ENCODE assay signal across 18 mouse cellular contexts in genomic region chr1:44803594-44804372, GRCm38 (mm10).
DNase-seq lines count a peak whose midpoint lies in the region; ATAC-seq and TF ChIP-seq lines count a peak whose summit lies in the region.
"Had no signal": no experiment of that assay in that cellular context is flagged by ENCODE, and none has a peak within 500 bp of the region (broad histone marks: within the 10 kb centered on the region; RNA-seq: fewer than 3 reads in every experiment).

No protein-coding gene starts in this region.

- no peaks in the 10 kb centered on the region for H3K27me3 ChIP-seq in midbrain, postnatal 0 days (ENCODE audit: insufficient read depth, low read length)
- H3K27me3 ChIP-seq in midbrain, embryonic 14.5 days (ENCODE audit: control insufficient read depth, insufficient read depth, low read length), result no peaks in the 10 kb centered on the region
- H3K27me3 ChIP-seq: embryonic facial prominence, embryonic 13.5 days; forebrain, embryonic 12.5 days; heart, embryonic 15.5 days; midbrain, embryonic 12.5 days had no signal

- TF ChIP-seq CTCF in midbrain, postnatal 0 days (IDR thresholded peaks at IDR 0.05), result no peak

- no peak overlapping the region for H3K4me3 ChIP-seq in midbrain, postnatal 0 days (ENCODE audit: low read depth, low read length)
- no peak overlapping the region for H3K4me3 ChIP-seq in midbrain, embryonic 14.5 days (replicated peaks; ENCODE audit: low read depth, low read length)
- H3K4me3 ChIP-seq: embryonic facial prominence, embryonic 13.5 days; forebrain, embryonic 12.5 days; heart, embryonic 15.5 days; midbrain, embryonic 12.5 days had no signal

- no peak for ATAC-seq in midbrain, postnatal 0 days (ENCODE audit: low FRiP score)
- no peak for ATAC-seq in midbrain, embryonic 14.5 days (ENCODE audit: low FRiP score, low TSS enrichment)

- no peaks in the 10 kb centered on the region for H3K9me3 ChIP-seq in midbrain, postnatal 0 days (ENCODE audit: low read length)
- no peaks in the 10 kb centered on the region for H3K9me3 ChIP-seq in midbrain, embryonic 14.5 days (ENCODE audit: control insufficient read depth, low read length)
- H3K9me3 ChIP-seq: embryonic facial prominence, embryonic 13.5 days; forebrain, embryonic 12.5 days; G1E; heart, embryonic 15.5 days; midbrain, embryonic 12.5 days had no signal

- H3K4me2 ChIP-seq in midbrain, postnatal 0 days (ENCODE audit: low read depth, low read length, poor library complexity, severe bottlenecking), result no peak overlapping the region
- no peak overlapping the region for H3K4me2 ChIP-seq in midbrain, embryonic 14.5 days (ENCODE audit: low read length)
- H3K4me2 ChIP-seq: embryonic facial prominence, embryonic 13.5 days; forebrain, embryonic 12.5 days; heart, embryonic 15.5 days; midbrain, embryonic 12.5 days had no signal

- intact Hi-C loops in heart, postnatal 10 days (cut with DNase I), result no loop called here
- intact Hi-C loops in gastrocnemius, postnatal 14 days (cut with DNase I; ENCODE audit: low total_unique reads), result no loop called here

- H3K9ac ChIP-seq in midbrain, postnatal 0 days (replicated peaks; ENCODE audit: low read length, poor library complexity, severe bottlenecking), result no peak overlapping the region
- no peak overlapping the region for H3K9ac ChIP-seq in midbrain, embryonic 14.5 days (replicated peaks; ENCODE audit: low read length)
- H3K9ac ChIP-seq: embryonic facial prominence, embryonic 13.5 days; forebrain, embryonic 12.5 days; heart, embryonic 15.5 days; midbrain, embryonic 12.5 days had no signal

- peak; percentile 22 to 31 for DNase-seq in heart, postnatal 10 days
- DNase-seq in heart, postnatal 4 days, result no peak
- peak; percentile 9 for DNase-seq in midbrain, postnatal 0 days (ENCODE audit: low spot score)
- no peak for DNase-seq in midbrain, embryonic 14.5 days
- DNase-seq in gastrocnemius, postnatal 14 days, result peak; percentile 57
- peak; percentile 35 for DNase-seq in testis, postnatal 10 days (ENCODE audit: low spot score)
- no peak for DNase-seq in embryo, embryonic 11 days
- DNase-seq in thymus, adult 18-20 months, result no peak
- DNase-seq: cerebellum, adult 11 months; left cerebral cortex, postnatal 4 days; right cerebral cortex, postnatal 4 days; thymus, postnatal 4 days had no signal

- 84% methylated on average over 4 of the region's 4 CpGs for WGBS in midbrain, postnatal 0 days
- WGBS in midbrain, embryonic 14.5 days, result 89% methylated on average over 4 of the region's 4 CpGs

- H3K36me3 ChIP-seq in midbrain, postnatal 0 days (ENCODE audit: insufficient read depth, low read length), result no peaks in the 10 kb centered on the region
- no peaks in the 10 kb centered on the region for H3K36me3 ChIP-seq in midbrain, embryonic 14.5 days (ENCODE audit: control insufficient read depth, insufficient read depth, low read length)
- H3K36me3 ChIP-seq: embryonic facial prominence, embryonic 13.5 days; forebrain, embryonic 12.5 days; G1E; heart, embryonic 15.5 days; midbrain, embryonic 12.5 days had no signal

- H3K27ac ChIP-seq in midbrain, postnatal 0 days (ENCODE audit: low read depth, low read length), result no peak overlapping the region
- H3K27ac ChIP-seq in midbrain, embryonic 14.5 days (replicated peaks; ENCODE audit: low read depth, low read length), result no peak overlapping the region
- H3K27ac ChIP-seq: embryonic facial prominence, embryonic 13.5 days; forebrain, embryonic 12.5 days; heart, embryonic 15.5 days; kidney, postnatal 0 days; midbrain, embryonic 12.5 days had no signal

- H3K4me1 ChIP-seq in midbrain, postnatal 0 days (ENCODE audit: insufficient read depth, low read length), result no peaks in the 10 kb centered on the region
- H3K4me1 ChIP-seq in midbrain, embryonic 14.5 days (ENCODE audit: control insufficient read depth, insufficient read depth, low read length), result no peaks in the 10 kb centered on the region
- H3K4me1 ChIP-seq: embryonic facial prominence, embryonic 13.5 days; forebrain, embryonic 12.5 days; heart, embryonic 15.5 days; midbrain, embryonic 12.5 days had no signal

Comparison
In these comparisons a context has a peak if more than half of its experiments do, and no peak if none do; other contexts are left out.
1. DNase-seq: peak in heart, postnatal 10 days (2 of 2), midbrain, postnatal 0 days (single experiment), gastrocnemius, postnatal 14 days (single experiment) and testis, postnatal 10 days (single experiment); none in heart, postnatal 4 days (single experiment), midbrain, embryonic 14.5 days (single experiment), embryo, embryonic 11 days (single experiment) and thymus, adult 18-20 months (0 of 2).